Comparison of ENCODE assay signal across 21 mouse cellular contexts in the genomic region with DNA sequence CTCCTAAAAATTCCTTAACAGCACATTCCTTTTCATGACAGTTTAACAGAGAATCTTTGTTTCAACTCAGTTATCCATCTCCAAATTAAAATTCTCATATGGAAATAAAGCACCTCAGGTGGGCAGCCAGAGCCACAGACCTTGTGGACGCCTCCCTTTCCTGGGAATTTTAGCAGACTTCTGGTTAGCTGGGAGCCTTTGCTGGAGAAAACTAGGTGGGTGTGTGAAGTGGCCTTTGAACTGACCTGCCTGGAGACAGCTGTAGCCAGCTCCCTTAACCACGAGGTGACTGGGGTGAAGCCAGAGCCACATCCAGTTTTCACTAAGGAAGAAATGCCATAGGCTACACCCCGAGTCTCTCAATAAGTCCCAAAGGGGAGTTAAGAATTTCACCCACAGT. TPM values are rescaled to one million over a fixed set of nuclear protein-coding genes. Genes with fewer than 3 reads are reported as not detected.
DNase-seq lines count a peak whose midpoint lies in the region; ATAC-seq lines count a peak whose summit lies in the region.
"Had no signal": no experiment of that assay in that cellular context is flagged by ENCODE, and none has a peak within 500 bp of the region (broad histone marks: within the 10 kb centered on the region; RNA-seq: fewer than 3 reads in every experiment).

No protein-coding gene starts in this region.

- DNase-seq in heart, adult 18-20 months = no peak
- DNase-seq in neural tube, embryonic 10.5 days (ENCODE audit: extremely low spot score, low spot score) = no peak
- no peak for DNase-seq in liver, embryonic 11.5 days (ENCODE audit: low spot score)
- peak; percentile 60 for DNase-seq in yolk sac, embryonic 10.5 days (ENCODE audit: low spot score)
- DNase-seq in ovary, postnatal 10 days (ENCODE audit: low spot score) = no peak
- DNase-seq: cerebellum, adult 9-10 months; gastrocnemius, postnatal 14 days; heart, postnatal 10 days; left cerebral cortex, postnatal 4 days; lung, adult 18-20 months; retina, postnatal 1 day had no signal

- no peak overlapping the region for H3K4me3 ChIP-seq in heart, embryonic 13.5 days
- H3K4me3 ChIP-seq in neural tube, embryonic 13.5 days = no peak overlapping the region
- no peak overlapping the region for H3K4me3 ChIP-seq in liver, embryonic 11.5 days (ENCODE audit: low read depth, low read length)
- H3K4me3 ChIP-seq in hindbrain, embryonic 16.5 days (ENCODE audit: low read length) = no peak overlapping the region
- H3K4me3 ChIP-seq: embryonic facial prominence, embryonic 10.5 days; forebrain, embryonic 12.5 days had no signal

- 59% methylated on average over 3 of the region's 3 CpGs for WGBS in heart, embryonic 13.5 days
- WGBS in neural tube, embryonic 13.5 days = 60% methylated on average over 3 of the region's 3 CpGs
- 50% methylated on average over 3 of the region's 3 CpGs for WGBS in liver, embryonic 11.5 days
- 74% methylated on average over 3 of the region's 3 CpGs for WGBS in hindbrain, embryonic 16.5 days

- H3K4me1 ChIP-seq in heart, embryonic 13.5 days = peaks cover 12% of the 10 kb centered on the region
- H3K4me1 ChIP-seq in neural tube, embryonic 13.5 days (replicated peaks) = peaks cover 7% of the 10 kb centered on the region
- peaks cover 27% of the 10 kb centered on the region for H3K4me1 ChIP-seq in liver, embryonic 11.5 days (replicated peaks; ENCODE audit: control insufficient read depth, insufficient read depth, low read length)
- no peaks in the 10 kb centered on the region for H3K4me1 ChIP-seq in hindbrain, embryonic 16.5 days (ENCODE audit: control insufficient read depth, insufficient read depth, low read depth, low read length)

- no peak for ATAC-seq in heart, embryonic 13.5 days (ENCODE audit: extremely low read depth, insufficient number of reproducible peaks, low FRiP score, low TSS enrichment)
- ATAC-seq in neural tube, embryonic 13.5 days (ENCODE audit: low read depth) = no peak
- no peak for ATAC-seq in liver, embryonic 11.5 days (replicated peaks; ENCODE audit: low FRiP score)
- ATAC-seq in hindbrain, embryonic 16.5 days = no peak
- ATAC-seq: midbrain, embryonic 16.5 days had no signal

- H3K9me3 ChIP-seq in heart, embryonic 13.5 days = no peaks in the 10 kb centered on the region
- no peaks in the 10 kb centered on the region for H3K9me3 ChIP-seq in neural tube, embryonic 13.5 days
- no peaks in the 10 kb centered on the region for H3K9me3 ChIP-seq in liver, embryonic 11.5 days (ENCODE audit: control insufficient read depth, low read length)
- H3K9me3 ChIP-seq in hindbrain, embryonic 16.5 days (ENCODE audit: control insufficient read depth, low read length) = no peaks in the 10 kb centered on the region
- H3K9me3 ChIP-seq: embryonic facial prominence, embryonic 10.5 days; forebrain, embryonic 12.5 days; G1E had no signal

- H3K27me3 ChIP-seq in heart, embryonic 13.5 days (replicated peaks) = 0 out of 2 replicates have a peak, but pooled peaks cover 2% of the 10 kb centered on the region
- no peaks in the 10 kb centered on the region for H3K27me3 ChIP-seq in neural tube, embryonic 13.5 days
- H3K27me3 ChIP-seq in liver, embryonic 11.5 days (replicated peaks; ENCODE audit: control insufficient read depth, insufficient read depth, low read length) = no peaks in the 10 kb centered on the region
- H3K27me3 ChIP-seq in hindbrain, embryonic 16.5 days (replicated peaks; ENCODE audit: control insufficient read depth, insufficient read depth, low read length) = no peaks in the 10 kb centered on the region
- H3K27me3 ChIP-seq: forebrain, embryonic 12.5 days had no signal

- H3K36me3 ChIP-seq in heart, embryonic 13.5 days = peaks cover 39% of the 10 kb centered on the region
- H3K36me3 ChIP-seq in neural tube, embryonic 13.5 days = peaks cover 41% of the 10 kb centered on the region
- H3K36me3 ChIP-seq in liver, embryonic 11.5 days (ENCODE audit: control insufficient read depth, insufficient read depth, low read length) = peaks cover 27% of the 10 kb centered on the region
- peaks cover 21% of the 10 kb centered on the region for H3K36me3 ChIP-seq in hindbrain, embryonic 16.5 days (ENCODE audit: control insufficient read depth, insufficient read depth, low read length)

- H3K27ac ChIP-seq in heart, embryonic 13.5 days (replicated peaks) = no peak overlapping the region
- no peak overlapping the region for H3K27ac ChIP-seq in neural tube, embryonic 13.5 days (replicated peaks)
- no peak overlapping the region for H3K27ac ChIP-seq in liver, embryonic 11.5 days (ENCODE audit: low read depth, low read length)
- H3K27ac ChIP-seq in hindbrain, embryonic 16.5 days (ENCODE audit: low read depth, low read length) = no peak overlapping the region
- H3K27ac ChIP-seq: embryonic facial prominence, embryonic 10.5 days; forebrain, embryonic 12.5 days had no signal

- H3K4me2 ChIP-seq in heart, embryonic 13.5 days = no peak overlapping the region
- no peak overlapping the region for H3K4me2 ChIP-seq in neural tube, embryonic 13.5 days
- H3K4me2 ChIP-seq in liver, embryonic 11.5 days = no peak overlapping the region
- no peak overlapping the region for H3K4me2 ChIP-seq in hindbrain, embryonic 16.5 days (ENCODE audit: low read length)
- H3K4me2 ChIP-seq: forebrain, embryonic 12.5 days had no signal

- 0 out of 2 replicates have a peak overlapping the region, but pooled peaks have one; percentile 1 for H3K9ac ChIP-seq in heart, embryonic 13.5 days
- 0 out of 2 replicates have a peak overlapping the region, but pooled peaks have one; percentile 8 for H3K9ac ChIP-seq in neural tube, embryonic 13.5 days
- H3K9ac ChIP-seq in liver, embryonic 11.5 days (ENCODE audit: low read depth, low read length) = peak overlapping the region; percentile 31; the same call in 1 of the 2 replicates
- H3K9ac ChIP-seq in hindbrain, embryonic 16.5 days (ENCODE audit: low read depth, low read length) = no peak overlapping the region
- H3K9ac ChIP-seq: forebrain, embryonic 12.5 days had no signal

RNA-seq across cellular contexts. Expression of a gene that starts 9.1 kb away (rescaled TPM):
- 151 and 166 TPM in 2 replicates for polyA plus RNA-seq in heart, embryonic 13.5 days (2015; fragmentation: Nextera tagmentation; extraction: Ambion mirVana)
- 100 to 1,000 TPM; 165 to 170 TPM for total RNA-seq in heart, adult 18-20 months (2021)
- 576 and 601 TPM in 2 replicates for polyA plus RNA-seq in neural tube, embryonic 13.5 days (2015; fragmentation: Nextera tagmentation; extraction: Ambion mirVana)
- 229 and 240 TPM in 2 replicates for polyA plus RNA-seq in liver, embryonic 11.5 days (2014; fragmentation: Nextera tagmentation; extraction: Ambion mirVana)
- 563 and 570 TPM in 2 replicates for polyA plus RNA-seq in hindbrain, embryonic 16.5 days (2015; fragmentation: Nextera tagmentation; extraction: Ambion mirVana)

RNA-seq across cellular contexts. Expression of a gene that starts 11.9 kb away (rescaled TPM):
- polyA plus RNA-seq in heart, embryonic 13.5 days (2015; fragmentation: Nextera tagmentation; extraction: Ambion mirVana) = 0.16 and 0.41 TPM in 2 replicates
- not detected for total RNA-seq in heart, adult 18-20 months (2021)
- polyA plus RNA-seq in neural tube, embryonic 13.5 days (2015; fragmentation: Nextera tagmentation; extraction: Ambion mirVana) = not detected in 2 replicates
- polyA plus RNA-seq in liver, embryonic 11.5 days (2014; fragmentation: Nextera tagmentation; extraction: Ambion mirVana) = 4.0 and 5.0 TPM in 2 replicates
- not detected in 2 replicates for polyA plus RNA-seq in hindbrain, embryonic 16.5 days (2015; fragmentation: Nextera tagmentation; extraction: Ambion mirVana)
- total RNA-seq: gastrocnemius, postnatal 14 days; left cerebral cortex, adult 18-20 months had no signal
- polyA plus RNA-seq: embryonic facial prominence, embryonic 10.5 days; G1E; hindbrain, embryonic 11.5 days; midbrain, embryonic 16.5 days had no signal

RNA-seq across cellular contexts. Expression of a gene that starts 19.1 kb away (rescaled TPM):
- 14.4 and 14.9 TPM in 2 replicates for polyA plus RNA-seq in heart, embryonic 13.5 days (2015; fragmentation: Nextera tagmentation; extraction: Ambion mirVana)
- total RNA-seq in heart, adult 18-20 months (2021) = 1 to 10 TPM; 1.0 to 1.4 TPM
- polyA plus RNA-seq in neural tube, embryonic 13.5 days (2015; fragmentation: Nextera tagmentation; extraction: Ambion mirVana) = 278 and 296 TPM in 2 replicates
- 6.3 and 6.9 TPM in 2 replicates for polyA plus RNA-seq in liver, embryonic 11.5 days (2014; fragmentation: Nextera tagmentation; extraction: Ambion mirVana)
- 249 and 250 TPM in 2 replicates for polyA plus RNA-seq in hindbrain, embryonic 16.5 days (2015; fragmentation: Nextera tagmentation; extraction: Ambion mirVana)
- polyA plus RNA-seq: G1E had no signal

RNA-seq across cellular contexts. Expression of a gene that starts 24.8 kb away (rescaled TPM):
- polyA plus RNA-seq in heart, embryonic 13.5 days (2015; fragmentation: Nextera tagmentation; extraction: Ambion mirVana) = 26.4 and 28.5 TPM in 2 replicates
- total RNA-seq in heart, adult 18-20 months (2021) = 10 to 100 TPM; 13.9 to 17.4 TPM
- polyA plus RNA-seq in neural tube, embryonic 13.5 days (2015; fragmentation: Nextera tagmentation; extraction: Ambion mirVana) = 124 and 126 TPM in 2 replicates
- 12.0 and 14.5 TPM in 2 replicates for polyA plus RNA-seq in liver, embryonic 11.5 days (2014; fragmentation: Nextera tagmentation; extraction: Ambion mirVana)
- polyA plus RNA-seq in hindbrain, embryonic 16.5 days (2015; fragmentation: Nextera tagmentation; extraction: Ambion mirVana) = 85.3 and 89.6 TPM in 2 replicates

RNA-seq across cellular contexts. Expression of a gene that starts 24.8 kb away (rescaled TPM):
- polyA plus RNA-seq in heart, embryonic 13.5 days (2015; fragmentation: Nextera tagmentation; extraction: Ambion mirVana) = 0.43 and 0.76 TPM in 2 replicates
- under 1 TPM in 1 of 2 experiments, not detected in 1; 0.12 TPM for total RNA-seq in heart, adult 18-20 months (2021)
- polyA plus RNA-seq in neural tube, embryonic 13.5 days (2015; fragmentation: Nextera tagmentation; extraction: Ambion mirVana) = 0.90 and 1.3 TPM in 2 replicates
- 0.23 and 0.38 TPM in 2 replicates for polyA plus RNA-seq in liver, embryonic 11.5 days (2014; fragmentation: Nextera tagmentation; extraction: Ambion mirVana)
- polyA plus RNA-seq in hindbrain, embryonic 16.5 days (2015; fragmentation: Nextera tagmentation; extraction: Ambion mirVana) = 1.1 and 1.8 TPM in 2 replicates
- total RNA-seq: common myeloid progenitor, adult 5-6 weeks had no signal

Comparison
In these comparisons a context has a peak if more than half of its experiments do, and no peak if none do; other contexts are left out.
1. RNA of a gene that starts 19.1 kb away (polyA plus RNA-seq): 278 to 296 TPM in neural tube, embryonic 13.5 days and 249 to 250 TPM in hindbrain, embryonic 16.5 days; 14.4 to 14.9 TPM in heart, embryonic 13.5 days and 6.3 to 6.9 TPM in liver, embryonic 11.5 days; every median in the first group is over 10 times any median in the second.